Mouse (Mus musculus) MEL (cell line): ENCODE data around the gene Pik3r4. TPM values are rescaled to one million over a fixed set of nuclear protein-coding genes. Genes with fewer than 3 reads are reported as not detected.

ENCODE experiments used
- DNase-seq: peaks from one replicate; pipeline ENCODE4 v3.0.0; 2011; ENCODE audit warnings: low read depth, low spot score
- H3K27ac ChIP-seq: 2 replicates; pipeline ENCODE4 v1.5.1; 2012; ENCODE audit warnings: low read depth, mild to moderate bottlenecking, control low read depth, low read length, moderate library complexity; ENCODE audit not compliant: control insufficient read depth
- H3K27me3 ChIP-seq, 2 experiments: fragments of 150-350 bp in 1 of 2; sonication (generic) in 1 of 2; 2 replicates each; pipeline ENCODE4 v1.6.1; 2012; ENCODE audit warnings: low read length in 2 of 2, mild to moderate bottlenecking in 2 of 2, improper control_type of control experiment in 1 of 2, moderate library complexity in 1 of 2; ENCODE audit not compliant: insufficient read depth in 2 of 2, control insufficient read depth in 1 of 2
- H3K36me3 ChIP-seq, 2 experiments: 2 replicates each; pipeline ENCODE4 v1.6.1; 2012 to 2014; ENCODE audit warnings: low read length in 2 of 2, improper control_type of control experiment in 1 of 2, inconsistent platforms in 1 of 2, mild to moderate bottlenecking in 1 of 2; ENCODE audit not compliant: insufficient read depth in 2 of 2, control insufficient read depth in 1 of 2
- H3K4me1 ChIP-seq, 2 experiments: fragments of 150-350 bp in 1 of 2; sonication (generic) in 1 of 2; 2 replicates each; pipeline ENCODE4 v1.6.1; 2012; ENCODE audit warnings: low read length in 2 of 2, improper control_type of control experiment in 1 of 2, mild to moderate bottlenecking in 1 of 2; ENCODE audit not compliant: insufficient read depth in 2 of 2, control insufficient read depth in 1 of 2
- H3K4me3 ChIP-seq, 2 experiments: fragments of 150-350 bp in 1 of 2; sonication (generic) in 1 of 2; 2 replicates each; pipeline ENCODE4 v1.5.1; 2012; ENCODE audit warnings: low read depth in 2 of 2, low read length in 2 of 2, mild to moderate bottlenecking in 2 of 2, moderate library complexity in 2 of 2, control low read depth in 1 of 2, improper control_type of control experiment in 1 of 2; ENCODE audit not compliant: control insufficient read depth in 1 of 2, insufficient read depth in 1 of 2
- H3K79me2 ChIP-seq: 2 replicates; pipeline ENCODE4 v1.6.1; 2012; ENCODE audit warnings: mild to moderate bottlenecking, low read length, moderate library complexity; ENCODE audit not compliant: control insufficient read depth, poor library complexity, insufficient read depth
- H3K9ac ChIP-seq: 2 replicates; pipeline ENCODE4 v1.6.1; 2012; ENCODE audit warnings: low read depth, mild to moderate bottlenecking, control low read depth, low read length, moderate library complexity; ENCODE audit not compliant: control insufficient read depth, poor library complexity, severe bottlenecking
- H3K9me3 ChIP-seq: fragments of 150-350 bp; sonication (generic); replicated peaks from 2 replicates; pipeline ENCODE4 v1.6.1; 2012; ENCODE audit warnings: mild to moderate bottlenecking, low read length, improper control_type of control experiment, moderate library complexity; ENCODE audit not compliant: insufficient read depth
- CHD2 ChIP-seq: IDR thresholded peaks from 2 replicates; pipeline ENCODE4 v1.6.1; 2011; ENCODE audit warnings: low read length, improper control_type of control experiment
- CTCF ChIP-seq, 3 experiments: IDR thresholded peaks in 2 of 3; conservative IDR thresholded peaks in 1 of 3; 2 replicates each; pipeline ENCODE4 v1.5.1; 2011 to 2012; ENCODE audit warnings: low read length in 3 of 3, low read depth in 2 of 3, mild to moderate bottlenecking in 2 of 3, improper control_type of control experiment in 1 of 3, inconsistent platforms in 1 of 3, mixed read lengths in 1 of 3, moderate library complexity in 1 of 3; ENCODE audit not compliant: control insufficient read depth in 1 of 3, insufficient read depth in 1 of 3, poor library complexity in 1 of 3, severe bottlenecking in 1 of 3
- E2F4 ChIP-seq: IDR thresholded peaks from 2 replicates; pipeline ENCODE4 v1.6.1; 2011; ENCODE audit warnings: low read depth, low read length, improper control_type of control experiment, borderline replicate concordance
- ELF1 ChIP-seq: IDR thresholded peaks from 2 replicates; pipeline ENCODE4 v1.6.1; 2014; ENCODE audit warnings: low read depth, mild to moderate bottlenecking, inconsistent platforms, low read length, improper control_type of control experiment, moderate library complexity
- ETS1 ChIP-seq: IDR thresholded peaks from 2 replicates; pipeline ENCODE4 v1.6.1; 2012; ENCODE audit warnings: low read depth, mild to moderate bottlenecking, inconsistent platforms, low read length, improper control_type of control experiment, moderate library complexity
- GABPA ChIP-seq: IDR thresholded peaks from 2 replicates; pipeline ENCODE4 v1.6.1; 2012; ENCODE audit warnings: low read depth, mild to moderate bottlenecking, inconsistent platforms, low read length, improper control_type of control experiment, moderate library complexity
- JUND ChIP-seq: IDR thresholded peaks from 2 replicates; pipeline ENCODE4 v1.6.1; 2011; ENCODE audit warnings: low read depth, mild to moderate bottlenecking, improper control_type of control experiment, low read length
- MEF2A ChIP-seq: IDR thresholded peaks from 2 replicates; pipeline ENCODE4 v1.6.1; 2014; ENCODE audit warnings: low read depth, mild to moderate bottlenecking, inconsistent platforms, low read length, improper control_type of control experiment; ENCODE audit not compliant: poor library complexity, insufficient replicate concordance, severe bottlenecking; ENCODE audit errors: extremely low read depth
- MXI1 ChIP-seq: IDR thresholded peaks from 2 replicates; pipeline ENCODE4 v1.6.1; 2011; ENCODE audit warnings: mild to moderate bottlenecking, low read depth, low read length, improper control_type of control experiment
- MYB ChIP-seq: IDR thresholded peaks from 2 replicates; pipeline ENCODE4 v1.6.1; 2011; ENCODE audit warnings: mild to moderate bottlenecking, low read depth, low read length, improper control_type of control experiment
- MYC ChIP-seq: IDR thresholded peaks from 2 replicates; pipeline ENCODE4 v1.6.1; 2011; ENCODE audit warnings: low read depth, mild to moderate bottlenecking, low read length, improper control_type of control experiment, moderate library complexity
- NRF1 ChIP-seq: IDR thresholded peaks from 2 replicates; pipeline ENCODE4 v1.6.1; 2014; ENCODE audit warnings: low read depth, mild to moderate bottlenecking, inconsistent platforms, low read length, improper control_type of control experiment, moderate library complexity; ENCODE audit not compliant: poor library complexity, insufficient read depth, severe bottlenecking
- POLR2A ChIP-seq, 2 experiments: IDR thresholded peaks; 2 replicates each; pipeline ENCODE4 v1.6.1; 2011 to 2012; ENCODE audit warnings: low read length in 2 of 2, mild to moderate bottlenecking in 2 of 2, control low read depth in 1 of 2, improper control_type of control experiment in 1 of 2, low read depth in 1 of 2, moderate library complexity in 1 of 2; ENCODE audit not compliant: control insufficient read depth in 1 of 2, insufficient read depth in 1 of 2, poor library complexity in 1 of 2
- POLR2AphosphoS2 ChIP-seq: IDR thresholded peaks from 2 replicates; pipeline ENCODE4 v1.6.1; 2011; ENCODE audit warnings: low read length, improper control_type of control experiment
- POLR2AphosphoS5 ChIP-seq: IDR thresholded peaks from 2 replicates; pipeline ENCODE4 v1.6.1; 2012; ENCODE audit warnings: low read depth, borderline replicate concordance, mild to moderate bottlenecking, inconsistent platforms, low read length, moderate library complexity, mixed read lengths
- RAD21 ChIP-seq: IDR thresholded peaks from 2 replicates; pipeline ENCODE4 v1.6.1; 2011; ENCODE audit warnings: mild to moderate bottlenecking, low read depth, low read length, improper control_type of control experiment
- SIN3A ChIP-seq: IDR thresholded peaks from 2 replicates; pipeline ENCODE4 v1.6.1; 2012; ENCODE audit warnings: low read length, improper control_type of control experiment, inconsistent platforms
- TAL1 ChIP-seq: IDR thresholded peaks from 2 replicates; pipeline ENCODE4 v1.6.1; 2012; ENCODE audit warnings: mild to moderate bottlenecking, inconsistent platforms, low read length, moderate library complexity, mixed read lengths
- TBP ChIP-seq: IDR thresholded peaks from 2 replicates; pipeline ENCODE4 v1.8.0; 2011; ENCODE audit warnings: low read depth, low read length, improper control_type of control experiment
- TCF12 ChIP-seq: IDR thresholded peaks from 2 replicates; pipeline ENCODE4 v1.6.1; 2014; ENCODE audit warnings: low read depth, mild to moderate bottlenecking, inconsistent platforms, low read length, improper control_type of control experiment, moderate library complexity
- UBTF ChIP-seq: IDR thresholded peaks from 2 replicates; pipeline ENCODE4 v1.6.1; 2012; ENCODE audit warnings: low read depth, mild to moderate bottlenecking, inconsistent platforms, low read length, improper control_type of control experiment, moderate library complexity, borderline replicate concordance; ENCODE audit not compliant: insufficient read depth
- USF1 ChIP-seq: IDR thresholded peaks from 2 replicates; pipeline ENCODE4 v1.6.1; 2014; ENCODE audit warnings: low read depth, mild to moderate bottlenecking, inconsistent platforms, low read length, improper control_type of control experiment, moderate library complexity
- USF2 ChIP-seq, 2 experiments: IDR thresholded peaks; 2 replicates each; pipeline ENCODE4 v1.6.1; 2011 to 2012; ENCODE audit warnings: improper control_type of control experiment in 2 of 2, low read length in 2 of 2, borderline replicate concordance in 1 of 2, inconsistent platforms in 1 of 2, low read depth in 1 of 2, mild to moderate bottlenecking in 1 of 2; ENCODE audit not compliant: insufficient read depth in 1 of 2
- ZC3H11A ChIP-seq: IDR thresholded peaks from 2 replicates; pipeline ENCODE4 v1.6.1; 2012; ENCODE audit warnings: low read depth, mild to moderate bottlenecking, inconsistent platforms, low read length, improper control_type of control experiment
- ZKSCAN1 ChIP-seq: IDR thresholded peaks from 2 replicates; pipeline ENCODE4 v1.6.1; 2012; ENCODE audit warnings: low read depth, mild to moderate bottlenecking, inconsistent platforms, low read length, improper control_type of control experiment, moderate library complexity
- ZMIZ1 ChIP-seq: IDR thresholded peaks from 2 replicates; pipeline ENCODE4 v1.6.1; 2012; ENCODE audit warnings: low read depth, mild to moderate bottlenecking, inconsistent platforms, low read length, improper control_type of control experiment, moderate library complexity
- polyA plus RNA-seq, 2 experiments: library from polyadenylated mRNA; stranded (reverse) in 1 of 2; unstranded in 1 of 2; fragments of >175 nt in 1 of 2; fragments of >200 nt in 1 of 2; gene quantifications; 2 replicates each; pipeline versions ENCODE4 v1.2.1 to v1.2.4; 2012; ENCODE audit warnings: low replicate concordance in 2 of 2, low read depth in 1 of 2; ENCODE audit not compliant: insufficient read length in 2 of 2, insufficient read depth in 1 of 2, missing spikeins in 1 of 2
- total RNA-seq: library from RNA; depleted of rRNA; stranded (reverse); fragments of 300-350 nt; gene quantifications from 2 replicates; pipeline ENCODE4 v1.2.3, GENCODE M21; 2012

The Pik3r4 gene
- total and polyA plus RNA-seq, 3 experiments = 6.6 to 139 (median 22.9) TPM

GRCm38 (mm10) chr9:105658216-105658615, 15.4 kb downstream of the Pik3r4 start:
- Histone ChIP-seq H3K36me3 (no peaks in the 10 kb centered on the region; a peak in 1 of 4 replicates), H3K27ac (no peak overlapping the region), H3K79me2 (no peaks in the 10 kb centered on the region), H3K4me3 (no peak overlapping the region), H3K4me1 (no peaks in the 10 kb centered on the region), H3K27me3 (no peaks in the 10 kb centered on the region), H3K9me3 (no peaks in the 10 kb centered on the region), H3K9ac (no peak overlapping the region)
- no peak for DNase-seq
- no peak for TF ChIP-seq TAL1
- TF ChIP-seq POLR2AphosphoS2 = no peak
- no peak for TF ChIP-seq E2F4
- TF ChIP-seq NRF1 = no peak
- TF ChIP-seq MYC = no peak
- TF ChIP-seq SIN3A = no peak
- TF ChIP-seq CHD2 = no peak
- TF ChIP-seq POLR2A (IDR thresholded peaks at IDR 0.05; ENCODE audit: control insufficient read depth in 1 of 2, insufficient read depth in 1 of 2, low read depth in 1 of 2, low read length in 2 of 2, poor library complexity in 1 of 2) = no peak
- no peak for TF ChIP-seq MXI1
- no peak for TF ChIP-seq JUND
- TF ChIP-seq UBTF = no peak
- no peak for TF ChIP-seq ZC3H11A
- no peak for TF ChIP-seq ETS1
- no peak for TF ChIP-seq USF1
- TF ChIP-seq ELF1 = no peak
- no peak for TF ChIP-seq TCF12

DNA sequence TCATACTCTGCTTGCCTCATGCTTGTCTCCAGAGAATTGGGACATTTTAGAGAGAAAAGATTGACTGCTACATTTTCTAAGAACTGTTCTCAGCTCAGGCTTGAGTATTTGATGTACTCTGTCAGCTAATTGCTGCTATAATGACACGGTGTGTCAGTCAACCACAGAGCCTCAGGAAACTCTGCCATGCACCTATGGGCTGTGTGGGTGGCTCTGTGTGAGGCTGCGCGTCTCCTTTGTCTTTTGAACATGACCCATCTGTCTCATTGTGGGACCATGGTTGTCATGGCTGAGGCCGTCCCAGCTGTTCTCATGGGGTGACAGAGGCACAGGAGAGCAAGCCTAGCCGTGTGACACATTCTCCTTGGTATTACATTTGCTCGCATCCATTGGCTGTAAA, 17.1 kb downstream of the Pik3r4 start:
- Histone ChIP-seq H3K9me3 (no peaks in the 10 kb centered on the region), H3K27me3 (no peaks in the 10 kb centered on the region), H3K27ac (no peak overlapping the region), H3K4me1 (no peaks in the 10 kb centered on the region), H3K79me2 (no peaks in the 10 kb centered on the region), H3K4me3 (no peak overlapping the region), H3K36me3 (no peaks in the 10 kb centered on the region; a peak in 1 of 4 replicates), H3K9ac (no peak overlapping the region)
- no peak for DNase-seq
- TF ChIP-seq MYB = no peak
- no peak for TF ChIP-seq USF1
- TF ChIP-seq RAD21 = no peak
- TF ChIP-seq NRF1 = no peak
- no peak for TF ChIP-seq MEF2A
- TF ChIP-seq USF2 (IDR thresholded peaks at IDR 0.05; ENCODE audit: borderline replicate concordance in 1 of 2, insufficient read depth in 1 of 2, low read depth in 1 of 2, low read length in 2 of 2) = no peak
- TF ChIP-seq ETS1 = no peak
- TF ChIP-seq CTCF (IDR thresholded peaks at IDR 0.05 in 2 of 3, conservative IDR thresholded peaks at IDR 0.05 in 1 of 3; ENCODE audit: control insufficient read depth in 1 of 3, insufficient read depth in 1 of 3, low read depth in 2 of 3, low read length in 3 of 3, poor library complexity in 1 of 3, severe bottlenecking in 1 of 3) = no peak
- TF ChIP-seq GABPA = no peak
- no peak for TF ChIP-seq ZMIZ1
- no peak for TF ChIP-seq E2F4
- TF ChIP-seq JUND = no peak
- no peak for TF ChIP-seq TBP
- TF ChIP-seq TAL1 = no peak
- TF ChIP-seq CHD2 = no peak
- no peak for TF ChIP-seq ZKSCAN1
- no peak for TF ChIP-seq POLR2AphosphoS5
- no peak for TF ChIP-seq POLR2AphosphoS2
